Mouse (Mus musculus) T-cell, adult 2 months (primary cell): ENCODE measurements around the gene Hdgfl3.

ENCODE experiments used
- DNase-seq: peaks from one replicate; pipeline ENCODE4 v3.0.0; 2022; ENCODE audit warnings: low spot score

Gene Hdgfl3

GRCm38 (mm10) chr7:81934267-81934745 lies at the start of gene Hdgfl3:
Gene Hdgfl3, minus strand, starts transcription at chr7:81934473.
- DNase-seq: peak; percentile 59

- DNase-seq: no peak
Observed at GRCm38 (mm10) chr7:81983651-81984050, 49.4 kb upstream of the Hdgfl3 start.

DNA sequence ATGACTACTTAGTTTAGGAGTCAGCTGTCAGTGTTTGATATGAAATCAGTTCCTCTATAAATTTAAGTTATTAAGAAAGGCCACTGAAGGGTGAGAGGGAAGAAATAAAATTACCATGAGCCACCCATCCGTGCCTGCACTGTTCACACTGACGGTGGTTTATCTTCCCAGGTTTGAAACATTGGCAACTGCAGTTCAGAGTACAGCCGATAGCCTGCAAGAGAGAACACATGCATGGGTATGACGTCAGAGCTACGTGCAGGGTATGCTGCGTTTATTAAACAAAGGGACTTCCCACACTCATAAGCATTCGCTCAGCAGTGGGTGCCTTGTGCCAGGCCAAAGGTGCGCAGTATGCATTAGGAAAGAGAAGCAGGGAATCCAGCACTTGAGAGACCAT lies 44.0 kb upstream of the Hdgfl3 start:
- no peak for DNase-seq

- DNase-seq: no peak
Observed at GRCm38 (mm10) chr7:81974616-81975015, 40.3 kb upstream of the Hdgfl3 start.

DNA sequence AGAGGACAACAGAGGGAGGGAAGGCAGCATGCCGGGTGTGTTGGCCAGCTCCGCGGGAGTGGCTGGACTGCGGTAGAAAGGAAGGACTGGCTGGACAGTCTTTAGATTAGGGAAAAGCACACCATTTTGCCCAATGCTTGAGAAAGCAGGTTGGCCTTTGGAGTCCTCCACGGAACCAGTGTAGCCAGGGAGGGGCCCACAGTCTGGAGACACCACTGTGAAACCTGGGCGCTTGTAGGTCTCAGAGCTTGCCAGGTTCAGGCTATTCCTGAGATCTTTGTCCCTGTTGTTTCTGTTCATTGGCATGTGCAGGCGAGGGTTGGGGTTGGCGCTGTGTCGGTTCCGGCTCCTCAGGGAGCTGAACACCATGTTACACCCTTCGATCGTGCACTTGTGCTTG lies 39.7 kb upstream of the Hdgfl3 start:
- no peak for DNase-seq

DNA sequence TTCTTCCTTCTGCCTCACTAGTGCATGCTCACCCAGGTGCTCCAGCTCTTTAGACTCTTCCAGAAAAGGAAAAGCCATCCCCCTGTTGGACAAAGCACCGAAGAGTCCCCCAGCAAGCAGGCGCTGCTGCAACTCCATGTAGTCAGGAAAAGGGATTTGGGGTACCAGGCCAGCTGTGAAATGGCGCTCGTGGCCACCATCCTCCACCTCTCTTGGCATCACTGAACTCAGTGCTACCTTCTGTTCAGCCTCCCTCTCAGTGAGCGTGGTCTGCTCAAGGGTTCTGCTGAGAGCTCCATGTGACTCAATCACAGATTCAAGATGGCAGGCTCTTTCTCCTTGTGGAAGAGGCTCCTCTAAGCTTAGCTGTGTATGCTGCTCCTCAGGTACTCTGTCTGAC lies 39.1 kb upstream of the Hdgfl3 start:
- no peak for DNase-seq

- no peak for DNase-seq
Observed at GRCm38 (mm10) chr7:81968975-81969374, 34.7 kb upstream of the Hdgfl3 start.

DNA sequence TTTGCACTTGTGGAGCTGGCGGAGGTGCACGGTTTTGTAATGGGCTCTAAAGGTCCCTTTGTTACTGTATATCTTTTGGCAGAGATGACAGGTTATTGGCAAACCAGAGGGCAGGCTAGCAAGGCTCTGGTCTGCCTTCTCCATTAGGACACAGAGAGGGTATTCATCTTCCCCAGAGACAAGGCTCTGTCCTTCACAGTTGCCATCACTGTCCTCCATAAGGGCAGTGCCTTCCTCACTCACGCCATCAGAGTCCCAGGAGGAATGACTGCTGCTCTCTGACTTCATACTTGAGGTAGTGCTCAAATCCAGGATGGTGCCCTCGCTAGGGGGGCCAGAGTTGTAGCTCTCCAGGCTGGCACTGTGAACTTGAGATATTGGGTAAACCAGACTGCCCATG lies 34.2 kb upstream of the Hdgfl3 start:
- DNase-seq: no peak

DNA sequence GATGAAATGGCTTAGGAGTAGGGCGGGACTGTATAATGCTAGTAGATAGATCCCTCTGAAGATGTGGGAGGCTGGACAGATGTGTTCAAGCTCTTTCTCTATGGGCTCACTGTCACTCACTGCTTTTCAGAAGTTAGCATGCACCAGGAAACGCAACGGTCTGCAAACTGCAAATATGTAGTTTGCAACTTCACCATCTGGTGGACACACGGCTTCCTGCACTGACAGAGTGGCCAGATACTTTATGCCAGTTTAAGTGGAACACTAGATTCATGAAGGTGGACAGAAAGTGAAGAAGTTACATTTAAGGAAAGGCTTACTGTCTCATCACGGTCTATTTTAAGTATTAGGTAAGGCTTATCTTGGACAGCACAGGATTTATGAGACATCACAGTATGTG lies 31.9 kb upstream of the Hdgfl3 start:
- no peak for DNase-seq

DNA sequence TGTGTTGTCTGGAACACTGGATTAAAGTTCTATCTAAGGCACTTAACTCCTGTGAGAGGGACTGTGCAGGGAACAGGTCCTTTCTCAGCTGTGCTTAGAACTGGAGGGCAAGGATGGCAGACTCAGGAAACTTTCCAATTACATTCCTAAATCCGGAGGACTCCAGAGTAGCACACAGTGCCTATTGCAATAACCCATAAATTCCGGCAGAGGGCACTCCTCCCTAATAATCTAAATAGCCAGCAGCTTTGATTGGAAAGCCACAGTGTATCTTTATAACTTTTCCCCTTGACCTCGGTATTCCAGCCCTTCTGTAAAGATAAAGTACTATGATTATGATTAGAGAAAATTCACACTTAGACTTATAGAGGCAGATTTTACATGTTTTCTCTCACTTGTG lies 25.4 kb upstream of the Hdgfl3 start:
- peak; percentile 5 for DNase-seq

- peak; percentile 39 for DNase-seq
Observed at GRCm38 (mm10) chr7:81954208-81954846, 20.1 kb upstream of the Hdgfl3 start.

- no peak for DNase-seq
Observed at GRCm38 (mm10) chr7:81950499-81950898, 16.2 kb upstream of the Hdgfl3 start.

DNA sequence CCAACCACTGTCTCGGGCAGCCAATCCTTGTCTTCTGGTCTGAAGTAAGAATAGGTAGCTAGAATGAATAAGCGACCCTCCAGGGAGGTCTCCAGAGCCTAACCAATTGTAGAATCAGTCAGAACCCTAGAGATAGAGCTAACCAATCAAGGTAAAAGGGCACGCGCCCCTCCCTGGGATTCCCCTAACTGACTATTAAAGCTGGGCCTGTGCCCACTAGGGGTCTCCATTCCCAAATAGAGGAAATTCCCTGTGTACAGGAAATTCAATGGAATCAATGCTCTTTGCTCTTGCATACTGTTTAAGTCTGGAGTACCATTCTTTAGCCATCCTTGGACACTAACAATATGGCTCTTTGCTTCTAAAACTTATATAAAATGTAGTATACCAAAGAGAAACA lies 11.1 kb upstream of the Hdgfl3 start:
- DNase-seq: no peak

- DNase-seq: no peak
Observed at GRCm38 (mm10) chr7:81934806-81935205, 533 bp upstream of the Hdgfl3 start.

- DNase-seq: peak; percentile 61
Observed at GRCm38 (mm10) chr7:81933601-81934266, 539 bp downstream of the Hdgfl3 start.

DNA sequence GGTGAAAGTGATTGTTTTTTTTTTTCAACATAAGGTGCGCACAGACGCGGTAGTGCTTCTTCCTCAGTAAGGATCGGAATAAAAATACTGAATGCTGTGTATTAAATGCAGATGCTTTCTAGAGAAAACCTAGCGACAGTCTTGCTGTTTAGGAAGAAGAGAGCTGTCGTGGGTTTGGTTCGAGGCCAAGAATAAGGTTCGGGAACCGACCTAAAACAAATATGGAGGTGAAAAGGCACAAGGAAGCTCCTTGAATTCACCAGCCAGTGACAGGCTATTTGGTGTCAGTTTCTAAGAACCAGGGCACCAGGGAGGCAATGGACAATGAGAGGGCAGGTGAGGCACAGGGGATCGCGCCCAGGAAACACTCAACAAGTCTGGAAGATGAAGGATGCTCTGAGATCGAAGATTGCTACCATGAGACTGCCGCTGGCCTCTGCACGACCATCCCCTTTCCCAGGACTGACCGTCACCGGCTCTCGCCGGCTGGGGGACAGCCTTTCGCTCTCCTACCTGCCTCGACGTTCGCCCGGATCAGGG lies 1.1 kb downstream of the Hdgfl3 start:
- DNase-seq: no peak

GRCm38 (mm10) chr7:81932521-81933045 lies 1.7 kb downstream of the Hdgfl3 start:
- peak; percentile 56 for DNase-seq

- peak; percentile 50 for DNase-seq
Observed at GRCm38 (mm10) chr7:81928998-81929397, 5.3 kb downstream of the Hdgfl3 start.

DNA sequence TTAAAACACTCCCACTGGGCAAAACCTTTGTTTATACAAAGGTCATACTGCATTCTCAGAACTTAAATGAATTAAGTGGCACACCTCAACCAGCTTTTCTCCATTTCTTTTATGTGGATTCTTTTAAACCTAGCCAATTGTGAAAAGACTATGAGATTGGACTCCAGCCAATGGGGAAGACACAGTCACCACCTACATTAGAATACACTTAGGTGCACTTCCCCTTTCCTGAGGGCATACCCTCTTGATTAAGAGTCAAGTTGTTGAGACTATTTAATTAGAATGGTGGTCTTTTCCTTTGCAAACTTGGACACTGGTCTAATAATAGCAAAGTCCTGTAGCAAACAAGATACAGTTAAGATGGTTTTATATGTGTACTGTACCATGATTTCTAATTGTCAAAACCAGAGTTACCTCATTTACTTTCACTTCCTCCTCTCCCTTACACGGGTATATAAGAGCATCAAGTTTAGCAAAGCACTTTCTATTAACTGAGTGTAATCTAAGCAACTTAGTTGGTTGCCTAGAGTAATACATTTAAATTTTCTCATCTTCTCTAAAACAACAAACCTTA lies 12.8 kb downstream of the Hdgfl3 start:
- no peak for DNase-seq

DNA sequence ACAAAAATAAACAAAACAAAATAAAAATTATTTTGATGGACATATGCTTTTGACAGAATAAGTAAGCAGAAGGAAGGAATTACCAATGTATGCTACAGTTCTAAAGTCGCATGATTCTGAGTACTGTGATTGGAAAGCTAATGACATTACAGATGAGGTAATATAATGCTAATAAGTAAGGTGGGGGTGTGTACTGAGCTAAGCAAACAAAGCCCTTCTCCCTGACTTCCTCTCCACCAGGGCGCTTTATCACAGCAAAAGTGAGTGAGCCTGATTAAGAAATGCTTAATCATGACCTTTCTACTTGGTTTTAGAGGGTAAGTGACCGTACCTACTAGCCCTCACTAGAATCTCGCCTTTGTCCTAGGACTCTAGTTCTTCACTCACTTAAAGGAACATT lies 14.0 kb downstream of the Hdgfl3 start:
- DNase-seq: no peak

GRCm38 (mm10) chr7:81918316-81918715 lies 16.0 kb downstream of the Hdgfl3 start:
- no peak for DNase-seq

GRCm38 (mm10) chr7:81904926-81905325 lies 29.3 kb downstream of the Hdgfl3 start:
- DNase-seq: no peak

GRCm38 (mm10) chr7:81904094-81904493 lies 30.2 kb downstream of the Hdgfl3 start:
- DNase-seq: no peak
